Mouse (Mus musculus) liver, embryonic 16.5 days (tissue): ENCODE measurements around the gene Palm. TPM values are rescaled to one million over a fixed set of nuclear protein-coding genes. Genes with fewer than 3 reads are reported as not detected.
A peak's percentile ranks its signal among the peaks of the same experiment; 100 is the strongest.

Experiments
- ATAC-seq: fragments of 200-750 bp; cut with Nextera tagmentation; 2 replicates; pipeline ENCODE4 v1.8.0; 2017; ENCODE audit warnings: low read depth, mild to moderate bottlenecking, moderate number of reproducible peaks, moderate library complexity
- H3K27ac ChIP-seq: fragments of 300-500 bp; sonication (generic); 2 replicates; pipeline ENCODE4 v1.5.1; 2014; ENCODE audit warnings: mild to moderate bottlenecking, low read length
- H3K27me3 ChIP-seq: fragments of 300-500 bp; sonication (generic); 2 replicates; pipeline ENCODE4 v1.6.1; 2014; ENCODE audit warnings: low read depth, low read length, mixed read lengths; ENCODE audit not compliant: control insufficient read depth, insufficient read depth
- H3K36me3 ChIP-seq: fragments of 300-500 bp; sonication (generic); 2 replicates; pipeline ENCODE4 v1.6.1; 2014; ENCODE audit warnings: mild to moderate bottlenecking; ENCODE audit not compliant: control insufficient read depth, insufficient read depth
- H3K4me1 ChIP-seq: fragments of 300-500 bp; sonication (generic); 2 replicates; pipeline ENCODE4 v1.6.1; 2014; ENCODE audit warnings: low read depth, low read length, mixed read lengths; ENCODE audit not compliant: control insufficient read depth
- H3K4me2 ChIP-seq: fragments of 300-500 bp; sonication (generic); 2 replicates; pipeline ENCODE4 v1.6.1; 2014; ENCODE audit warnings: low read depth, low read length, mixed read lengths
- H3K4me3 ChIP-seq: fragments of 300-500 bp; sonication (generic); 2 replicates; pipeline ENCODE4 v1.5.1; 2014; ENCODE audit warnings: low read depth, mild to moderate bottlenecking, low read length
- H3K9ac ChIP-seq: fragments of 300-500 bp; sonication (generic); 2 replicates; pipeline ENCODE4 v1.6.1; 2014; ENCODE audit warnings: low read depth, low read length
- H3K9me3 ChIP-seq: fragments of 300-500 bp; sonication (generic); replicated peaks from 2 replicates; pipeline ENCODE4 v1.6.1; 2016; ENCODE audit warnings: low read length; ENCODE audit not compliant: control insufficient read depth
- WGBS: fragments of 180-500 bp; shearing (Covaris S2); extraction: QIAGEN DNeasy Blood & Tissue Kit; methylation state at CpG from one replicate; pipeline ENCODE4 v1.1.7; 2014; ENCODE audit not compliant: insufficient replicate concordance; 5-methylcytosine and 5-hydroxymethylcytosine counted together
- polyA plus RNA-seq: library from polyadenylated mRNA; unstranded; fragments of >200 nt; fragmentation: Nextera tagmentation; extraction: Ambion mirVana; gene quantifications from 2 replicates; pipeline ENCODE4 v1.2.1, GENCODE M21; 2015

Gene Palm
- polyA plus RNA-seq, 1 experiment from 2014 or later: 8.0 TPM

GRCm38 (mm10) chr10:79789581-79789980 lies 3.8 kb upstream of the Palm start:
- no peak for ATAC-seq
- H3K27ac ChIP-seq: no peak overlapping the region
- H3K4me1 ChIP-seq: peaks cover 12% of the 10 kb centered on the region
- no peaks in the 10 kb centered on the region for H3K36me3 ChIP-seq
- H3K9me3 ChIP-seq: no peaks in the 10 kb centered on the region
- 43% methylated on average over 2 of the region's 2 CpGs for WGBS
- H3K4me3 ChIP-seq: no peak overlapping the region
- H3K9ac ChIP-seq: no peak overlapping the region
- H3K4me2 ChIP-seq: no peak overlapping the region
- peaks cover 8% of the 10 kb centered on the region for H3K27me3 ChIP-seq

GRCm38 (mm10) chr10:79790861-79791260 lies 2.5 kb upstream of the Palm start, which contains the start of gene Prss57:
Prss57 (minus strand) TSS chr10:79790961.
- Histone ChIP-seq H3K4me2 (no peak within 1 kb of the TSS), H3K9me3 (no peaks in the 10 kb centered on the region), H3K27ac (no peak within 1 kb of the TSS), H3K9ac (no peak within 1 kb of the TSS), H3K27me3 (peaks cover 8% of the 10 kb centered on the region), H3K4me3 (no peak within 1 kb of the TSS), H3K36me3 (no peaks in the 10 kb centered on the region), H3K4me1 (peaks cover 12% of the 10 kb centered on the region)
- 60% methylated on average over 4 of the region's 4 CpGs for WGBS
- no peak for ATAC-seq

- Histone ChIP-seq H3K9ac (no peak overlapping the region), H3K36me3 (no peaks in the 10 kb centered on the region), H3K4me1 (peaks cover 16% of the 10 kb centered on the region), H3K9me3 (no peaks in the 10 kb centered on the region), H3K27ac (no peak overlapping the region), H3K4me3 (no peak overlapping the region), H3K4me2 (no peak overlapping the region), H3K27me3 (peaks cover 8% of the 10 kb centered on the region)
- 69% methylated on average over 5 of the region's 5 CpGs for WGBS
- no peak for ATAC-seq
Measured at GRCm38 (mm10) chr10:79792339-79793040, 882 bp upstream of the Palm start.

GRCm38 (mm10) chr10:79793738-79794490 lies 542 bp downstream of the Palm start:
- Histone ChIP-seq H3K27ac (0 out of 2 replicates have a peak overlapping the region, but pooled peaks have one; percentile 21), H3K4me1 (peaks cover 26% of the 10 kb centered on the region), H3K4me2 (peak overlapping the region; percentile 84)

GRCm38 (mm10) chr10:79794491-79794931 lies 1.1 kb downstream of the Palm start:
- H3K9me3 ChIP-seq: no peaks in the 10 kb centered on the region
- H3K4me3 ChIP-seq: peak overlapping the region; percentile 68
- 28% methylated on average over 10 of the region's 10 CpGs for WGBS
- H3K27ac ChIP-seq: no peak overlapping the region
- no peaks in the 10 kb centered on the region for H3K36me3 ChIP-seq
- H3K9ac ChIP-seq: no peak overlapping the region
- H3K27me3 ChIP-seq: peaks cover 8% of the 10 kb centered on the region
- ATAC-seq: 0 out of 2 replicates have a peak, but pooled peaks have one; percentile 10
- peaks cover 26% of the 10 kb centered on the region for H3K4me1 ChIP-seq
- H3K4me2 ChIP-seq: peak overlapping the region; percentile 84

More at GRCm38 (mm10) chr10:79793738-79794490, 542 bp downstream of the Palm start:
- Histone ChIP-seq H3K4me3 (peak overlapping the region; percentile 68), H3K36me3 (no peaks in the 10 kb centered on the region), H3K9me3 (no peaks in the 10 kb centered on the region), H3K9ac (peak overlapping the region; percentile 64), H3K27me3 (peaks cover 8% of the 10 kb centered on the region)
- no peak; the same call in 1 of the 2 replicates for ATAC-seq
- WGBS: 9% methylated on average over 36 of the region's 38 CpGs

- peaks cover 8% of the 10 kb centered on the region for H3K27me3 ChIP-seq
- no peak overlapping the region for H3K27ac ChIP-seq
- no peak for ATAC-seq
- no peak overlapping the region for H3K4me3 ChIP-seq
- H3K9ac ChIP-seq: no peak overlapping the region
- peaks cover 26% of the 10 kb centered on the region for H3K4me1 ChIP-seq
- H3K4me2 ChIP-seq: no peak overlapping the region
- H3K9me3 ChIP-seq: no peaks in the 10 kb centered on the region
- WGBS: 90% methylated on average over 3 of the region's 3 CpGs
- H3K36me3 ChIP-seq: no peaks in the 10 kb centered on the region
Measured at GRCm38 (mm10) chr10:79795905-79796304, 2.5 kb downstream of the Palm start.

GRCm38 (mm10) chr10:79797326-79797725 lies 4.0 kb downstream of the Palm start:
- no peak overlapping the region for H3K4me3 ChIP-seq
- WGBS: 22% methylated on average over 15 of the region's 15 CpGs
- no peaks in the 10 kb centered on the region for H3K36me3 ChIP-seq
- H3K9me3 ChIP-seq: no peaks in the 10 kb centered on the region
- no peak overlapping the region for H3K27ac ChIP-seq
- no peak overlapping the region for H3K9ac ChIP-seq
- peaks cover 8% of the 10 kb centered on the region for H3K27me3 ChIP-seq
- peaks cover 32% of the 10 kb centered on the region for H3K4me1 ChIP-seq
- ATAC-seq: no peak
- H3K4me2 ChIP-seq: no peak overlapping the region

- 0 out of 2 replicates have a peak overlapping the region, but pooled peaks have one; percentile 3 for H3K27ac ChIP-seq
- H3K4me1 ChIP-seq: peaks cover 38% of the 10 kb centered on the region
- no peak; the same call in 1 of the 2 replicates for ATAC-seq
- H3K27me3 ChIP-seq: peaks cover 8% of the 10 kb centered on the region
- 22% methylated on average over 12 of the region's 12 CpGs for WGBS
- no peak overlapping the region for H3K9ac ChIP-seq
- H3K4me3 ChIP-seq: no peak overlapping the region
- no peaks in the 10 kb centered on the region for H3K9me3 ChIP-seq
- no peak overlapping the region for H3K4me2 ChIP-seq
- H3K36me3 ChIP-seq: no peaks in the 10 kb centered on the region
Measured at GRCm38 (mm10) chr10:79798289-79798928, 5.0 kb downstream of the Palm start.
